Mouse (Mus musculus) erythroid progenitor cell, adult 5-6 weeks (primary cell): ENCODE data around the gene Ppil1. TPM values are rescaled to one million over a fixed set of nuclear protein-coding genes. Genes with fewer than 3 reads are reported as not detected.

Experiments used
- ATAC-seq: replicated peaks from 2 replicates; pipeline ENCODE4 v1.8.0; 2016; ENCODE audit warnings: moderate number of reproducible peaks, mild to moderate bottlenecking, moderate TSS enrichment, inconsistent platforms; ENCODE audit not compliant: poor library complexity, low FRiP score, severe bottlenecking
- total RNA-seq, 2 experiments: library from RNA; stranded (forward) in 1 of 2; stranded (reverse) in 1 of 2; fragments of 150-400 nt in 1 of 2; fragments of 186-747, 209-891 nt in 1 of 2; gene quantifications; 2 replicates each; pipeline versions ENCODE4 v1.2.3 to v1.2.4; 2015 to 2017; ENCODE audit warnings: low replicate concordance in 2 of 2

Ppil1 gene
- total RNA-seq, 2 experiments from 2014 or later, result 13.3 to 43.6 TPM

DNA sequence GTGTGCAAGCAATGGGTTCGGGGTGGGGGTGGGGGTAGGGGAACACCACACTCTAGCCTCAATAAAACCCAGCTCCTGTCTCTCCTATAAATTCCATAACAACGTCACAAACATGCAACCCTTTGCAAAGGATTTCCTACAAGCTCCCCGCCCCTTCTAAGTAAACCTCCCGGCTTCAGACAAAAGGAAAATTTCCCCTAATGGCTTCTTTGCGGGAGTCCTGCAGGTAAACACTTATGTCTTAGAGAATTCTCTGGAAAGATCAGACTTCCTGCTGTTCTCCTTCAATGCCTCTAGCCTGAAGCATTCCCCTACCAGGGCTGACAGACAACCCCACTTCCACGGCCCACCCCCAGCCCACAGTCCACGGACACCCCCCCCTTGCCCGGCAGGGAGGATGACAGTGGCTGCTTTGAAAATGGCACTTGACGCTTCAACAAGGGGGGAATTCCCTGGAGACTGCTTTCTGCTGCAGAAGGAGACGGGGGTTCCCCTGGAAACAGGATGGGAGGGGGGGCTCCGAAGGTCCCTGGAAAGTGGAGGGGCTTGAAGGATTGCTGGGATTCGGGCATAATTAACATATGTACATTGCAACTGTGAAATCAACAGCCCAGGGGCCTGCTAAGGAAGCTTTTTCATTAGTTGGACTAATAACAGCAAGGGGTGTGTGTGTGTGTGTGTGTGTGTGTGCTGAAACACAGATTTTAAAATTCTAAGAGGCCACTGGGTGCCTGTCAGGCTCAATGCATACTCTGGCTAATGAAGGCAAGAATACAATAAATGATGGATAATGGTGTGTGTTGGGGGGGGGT, 50.4 kb downstream of the Ppil1 start:
- ATAC-seq, result no peak

DNA sequence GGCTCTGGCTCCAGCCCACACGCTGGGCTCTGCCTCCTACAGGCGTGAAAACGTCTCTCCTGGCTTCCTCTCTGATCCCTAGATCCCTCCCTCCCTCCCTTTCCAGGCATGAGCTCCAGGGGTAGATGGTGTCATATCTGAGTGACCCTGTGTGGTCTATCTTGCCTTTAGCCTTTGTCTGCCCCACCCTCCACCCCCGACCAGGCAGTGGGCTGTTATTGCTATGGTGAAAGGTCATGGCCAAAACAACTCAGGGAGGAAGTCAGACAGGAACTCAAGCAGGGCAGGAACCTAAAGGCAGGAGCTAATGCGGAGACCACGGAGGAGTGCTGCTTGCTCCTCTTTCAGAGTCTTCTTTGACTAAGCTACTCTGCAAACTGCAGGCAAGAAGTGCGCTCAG, 52.1 kb downstream of the Ppil1 start:
- ATAC-seq, result no peak

GRCm38 (mm10) chr17:29210037-29210436, 53.9 kb downstream of the Ppil1 start:
- ATAC-seq, result no peak

GRCm38 (mm10) chr17:29206052-29206451, 57.9 kb downstream of the Ppil1 start:
- ATAC-seq, result no peak

GRCm38 (mm10) chr17:29202604-29203003, 61.4 kb downstream of the Ppil1 start:
- ATAC-seq, result no peak; the same call in 1 of the 2 replicates

Other genes with a start within 250 kb of the Ppil1 start
- gene Srsf3, start 231.6 kb downstream of the Ppil1 start, total RNA-seq (2015; ENCODE audit: low replicate concordance), result 336 and 352 TPM in 2 replicates
- 441 and 499 TPM in 2 replicates for gene Srsf3, start 231.6 kb downstream of the Ppil1 start, total RNA-seq (2017; ENCODE audit: low replicate concordance)
- gene Cdkn1a, start 173.2 kb downstream of the Ppil1 start, total RNA-seq (2015; ENCODE audit: low replicate concordance), result 0.84 and 2.5 TPM in 2 replicates
- 2.3 TPM in 1 of 2 replicates, not detected in the other for gene Cdkn1a, start 173.2 kb downstream of the Ppil1 start, total RNA-seq (2017; ENCODE audit: low replicate concordance)
- gene Rab44, start 150.0 kb downstream of the Ppil1 start, total RNA-seq (2015; ENCODE audit: low replicate concordance), result 15.9 and 22.7 TPM in 2 replicates
- 22.2 and 28.0 TPM in 2 replicates for gene Rab44, start 150.0 kb downstream of the Ppil1 start, total RNA-seq (2017; ENCODE audit: low replicate concordance)
- not detected in 2 replicates for gene Cpne5, start 26.0 kb downstream of the Ppil1 start, total RNA-seq (2015; ENCODE audit: low replicate concordance)
- gene Cpne5, start 26.0 kb downstream of the Ppil1 start, total RNA-seq (2017; ENCODE audit: low replicate concordance), result 0.13 TPM in 1 of 2 replicates, not detected in the other
- gene BC004004, start 4.6 kb upstream of the Ppil1 start, total RNA-seq (2015; ENCODE audit: low replicate concordance), result 24.7 and 32.8 TPM in 2 replicates
- 29.2 and 38.0 TPM in 2 replicates for gene BC004004, start 4.6 kb upstream of the Ppil1 start, total RNA-seq (2017; ENCODE audit: low replicate concordance)
- 1.1 and 1.3 TPM in 2 replicates for gene Pi16, start 53.5 kb upstream of the Ppil1 start, total RNA-seq (2015; ENCODE audit: low replicate concordance)
- 3.4 and 3.7 TPM in 2 replicates for gene Pi16, start 53.5 kb upstream of the Ppil1 start, total RNA-seq (2017; ENCODE audit: low replicate concordance)
- 32.1 and 42.3 TPM in 2 replicates for gene Mtch1, start 83.7 kb upstream of the Ppil1 start, total RNA-seq (2015; ENCODE audit: low replicate concordance)
- 12.3 and 31.1 TPM in 2 replicates for gene Mtch1, start 83.7 kb upstream of the Ppil1 start, total RNA-seq (2017; ENCODE audit: low replicate concordance)
- gene Fgd2, start 96.7 kb upstream of the Ppil1 start, total RNA-seq (2015; ENCODE audit: low replicate concordance), result 4.0 and 6.3 TPM in 2 replicates
- gene Fgd2, start 96.7 kb upstream of the Ppil1 start, total RNA-seq (2017; ENCODE audit: low replicate concordance), result 0.98 and 5.0 TPM in 2 replicates
- 88.0 and 102 TPM in 2 replicates for gene Pim1, start 226.6 kb upstream of the Ppil1 start, total RNA-seq (2015; ENCODE audit: low replicate concordance)
- 143 and 147 TPM in 2 replicates for gene Pim1, start 226.6 kb upstream of the Ppil1 start, total RNA-seq (2017; ENCODE audit: low replicate concordance)